Mouse (Mus musculus): ENCODE measurements around the gene Ackr4. TPM values are rescaled to one million over a fixed set of nuclear protein-coding genes. Genes with fewer than 3 reads are reported as not detected.

Gene Ackr4
- polyA plus RNA-seq (2015; fragmentation: Nextera tagmentation; extraction: Ambion mirVana), result 1.2 TPM in 2 replicates

GRCm38 (mm10) chr9:104126833-104127232 lies at the start of gene Ackr4:
TSS of gene Ackr4 (minus strand) at chr9:104126933.
- no peak for ATAC-seq (ENCODE audit: low read depth)
- Histone ChIP-seq H3K4me1 (replicated peaks; ENCODE audit: control insufficient read depth, insufficient read depth, low read length) (peaks cover 3% of the 10 kb centered on the region; the same call in 1 of the 2 replicates), H3K27ac (ENCODE audit: low read length) (no peak within 1 kb of the TSS), H3K4me3 (ENCODE audit: low read length) (no peak within 1 kb of the TSS), H3K9ac (ENCODE audit: low read length) (no peak within 1 kb of the TSS), H3K4me2 (ENCODE audit: low read depth, low read length) (no peak within 1 kb of the TSS), H3K36me3 (ENCODE audit: control insufficient read depth, insufficient read depth, low read length) (no peaks in the 10 kb centered on the region), H3K9me3 (ENCODE audit: control insufficient read depth, low read length) (no peaks in the 10 kb centered on the region), H3K27me3 (ENCODE audit: control insufficient read depth, insufficient read depth, low read depth, low read length) (no peaks in the 10 kb centered on the region)
- WGBS, result 79% methylated on average over 3 of the region's 3 CpGs

DNA sequence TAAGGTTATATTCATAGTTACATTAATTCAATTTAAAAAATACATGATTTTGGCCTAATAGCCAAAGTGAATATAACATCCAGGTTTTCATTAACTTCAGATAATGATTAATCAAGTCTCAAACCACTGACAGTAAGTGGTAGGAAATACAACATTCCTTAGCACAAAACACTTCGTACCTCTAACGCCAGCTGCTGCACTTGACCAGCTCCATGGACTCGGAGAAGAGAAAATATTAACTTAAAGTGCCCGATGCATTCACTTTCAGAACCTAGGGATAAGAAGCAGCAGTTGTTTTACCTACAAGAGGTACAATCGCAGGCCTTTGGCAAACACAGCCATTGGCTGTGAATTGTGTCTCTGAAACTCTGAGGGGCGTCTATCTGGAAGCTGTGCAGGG lies 45.6 kb upstream of the Ackr4 start:
- H3K27ac ChIP-seq (ENCODE audit: low read length), result no peak overlapping the region
- H3K4me2 ChIP-seq (ENCODE audit: low read depth, low read length), result no peak overlapping the region
- H3K27me3 ChIP-seq (ENCODE audit: control insufficient read depth, insufficient read depth, low read depth, low read length), result no peaks in the 10 kb centered on the region
- no peak overlapping the region for H3K9ac ChIP-seq (ENCODE audit: low read length)
- no peaks in the 10 kb centered on the region for H3K4me1 ChIP-seq (replicated peaks; ENCODE audit: control insufficient read depth, insufficient read depth, low read length)
- no peak for ATAC-seq (ENCODE audit: low read depth)
- 68% methylated on average over 6 of the region's 6 CpGs for WGBS
- no peak overlapping the region for H3K4me3 ChIP-seq (ENCODE audit: low read length)
- H3K9me3 ChIP-seq (ENCODE audit: control insufficient read depth, low read length), result no peaks in the 10 kb centered on the region
- H3K36me3 ChIP-seq (ENCODE audit: control insufficient read depth, insufficient read depth, low read length), result peaks cover 33% of the 10 kb centered on the region

- ATAC-seq (ENCODE audit: low read depth), result no peak
- 81% methylated on average over 6 of the region's 6 CpGs for WGBS
- Histone ChIP-seq H3K9me3 (ENCODE audit: control insufficient read depth, low read length) (no peaks in the 10 kb centered on the region), H3K27me3 (ENCODE audit: control insufficient read depth, insufficient read depth, low read depth, low read length) (no peaks in the 10 kb centered on the region), H3K4me3 (ENCODE audit: low read length) (no peak overlapping the region), H3K27ac (ENCODE audit: low read length) (no peak overlapping the region), H3K36me3 (ENCODE audit: control insufficient read depth, insufficient read depth, low read length) (peaks cover 34% of the 10 kb centered on the region), H3K9ac (ENCODE audit: low read length) (no peak overlapping the region), H3K4me1 (replicated peaks; ENCODE audit: control insufficient read depth, insufficient read depth, low read length) (no peaks in the 10 kb centered on the region), H3K4me2 (ENCODE audit: low read depth, low read length) (no peak overlapping the region)
These were observed 44.9 kb upstream of the Ackr4 start for GRCm38 (mm10) chr9:104171651-104172050.

DNA sequence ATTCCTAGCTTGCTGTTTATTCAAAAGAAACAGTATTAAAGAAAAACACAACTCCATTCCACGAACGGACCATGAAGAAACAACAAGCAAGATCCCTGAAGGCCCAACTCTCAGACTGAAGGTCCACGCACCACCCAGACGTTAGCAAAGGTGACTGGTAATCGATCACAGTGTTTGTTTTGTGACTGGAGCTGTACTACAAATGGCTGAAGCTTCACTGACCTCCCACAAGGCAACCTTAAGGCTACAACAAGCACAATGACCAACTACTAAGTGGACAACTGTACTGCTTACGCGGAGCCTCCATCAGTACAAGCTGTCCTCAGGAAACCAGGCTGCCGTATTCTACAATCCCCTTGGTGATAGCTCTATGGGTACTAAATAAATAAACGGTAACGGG lies 43.3 kb upstream of the Ackr4 start:
- no peak for ATAC-seq (ENCODE audit: low read depth)
- Histone ChIP-seq H3K27ac (ENCODE audit: low read length) (no peak overlapping the region), H3K27me3 (ENCODE audit: control insufficient read depth, insufficient read depth, low read depth, low read length) (no peaks in the 10 kb centered on the region), H3K36me3 (ENCODE audit: control insufficient read depth, insufficient read depth, low read length) (peaks cover 32% of the 10 kb centered on the region), H3K9ac (ENCODE audit: low read length) (no peak overlapping the region), H3K4me2 (ENCODE audit: low read depth, low read length) (no peak overlapping the region), H3K4me1 (replicated peaks; ENCODE audit: control insufficient read depth, insufficient read depth, low read length) (no peaks in the 10 kb centered on the region), H3K9me3 (ENCODE audit: control insufficient read depth, low read length) (no peaks in the 10 kb centered on the region), H3K4me3 (ENCODE audit: low read length) (no peak overlapping the region)
- 87% methylated on average over 10 of the region's 10 CpGs for WGBS

DNA sequence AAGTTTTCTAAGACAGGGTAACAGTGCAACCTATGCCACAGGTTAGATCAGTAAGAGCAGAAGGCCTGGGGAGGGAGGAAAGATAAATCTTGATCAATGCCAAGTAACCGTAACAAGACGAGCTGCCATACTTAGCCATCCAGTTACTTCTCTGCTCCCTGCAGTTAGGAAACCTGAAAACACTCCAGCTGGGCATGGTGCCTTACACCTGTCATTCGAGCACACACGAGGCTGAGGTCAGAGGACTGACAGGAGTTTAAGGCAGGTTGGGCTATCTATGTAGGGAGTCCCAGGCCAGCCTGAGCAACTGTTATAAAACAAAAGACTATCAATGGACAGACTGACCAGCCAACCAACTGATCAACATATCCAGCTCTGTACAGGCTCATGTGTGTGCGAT lies 39.2 kb upstream of the Ackr4 start:
- 88% methylated on average over 5 of the region's 5 CpGs for WGBS
- Histone ChIP-seq H3K27me3 (ENCODE audit: control insufficient read depth, insufficient read depth, low read depth, low read length) (no peaks in the 10 kb centered on the region), H3K36me3 (ENCODE audit: control insufficient read depth, insufficient read depth, low read length) (peaks cover 38% of the 10 kb centered on the region), H3K4me3 (ENCODE audit: low read length) (no peak overlapping the region), H3K4me2 (ENCODE audit: low read depth, low read length) (no peak overlapping the region), H3K9me3 (ENCODE audit: control insufficient read depth, low read length) (no peaks in the 10 kb centered on the region), H3K9ac (ENCODE audit: low read length) (no peak overlapping the region), H3K4me1 (replicated peaks; ENCODE audit: control insufficient read depth, insufficient read depth, low read length) (no peaks in the 10 kb centered on the region), H3K27ac (ENCODE audit: low read length) (no peak overlapping the region)
- no peak for ATAC-seq (ENCODE audit: low read depth)

DNA sequence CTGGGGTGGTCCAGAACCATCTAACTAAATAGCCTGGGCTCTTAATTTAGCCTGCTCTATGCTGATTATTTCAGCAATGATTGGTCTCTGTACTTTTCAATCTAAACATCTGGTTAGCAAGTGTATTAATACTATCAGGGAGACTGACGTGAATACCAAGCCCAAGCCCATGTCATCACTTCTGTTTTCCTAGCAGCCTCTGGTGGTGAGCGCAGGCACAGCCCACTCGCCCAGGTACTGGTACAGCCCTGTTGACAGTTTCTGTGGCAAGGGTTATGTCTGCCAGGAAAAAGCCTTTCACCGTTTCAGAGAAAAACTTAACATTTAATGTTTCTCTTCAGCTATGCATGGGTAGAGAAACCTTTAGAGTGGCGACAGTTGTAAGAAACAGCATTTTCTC lies 37.5 kb upstream of the Ackr4 start:
- Histone ChIP-seq H3K36me3 (ENCODE audit: control insufficient read depth, insufficient read depth, low read length) (peaks cover 44% of the 10 kb centered on the region), H3K27me3 (ENCODE audit: control insufficient read depth, insufficient read depth, low read depth, low read length) (no peaks in the 10 kb centered on the region), H3K9me3 (ENCODE audit: control insufficient read depth, low read length) (no peaks in the 10 kb centered on the region), H3K4me1 (replicated peaks; ENCODE audit: control insufficient read depth, insufficient read depth, low read length) (no peaks in the 10 kb centered on the region), H3K4me2 (ENCODE audit: low read depth, low read length) (no peak overlapping the region), H3K9ac (ENCODE audit: low read length) (no peak overlapping the region), H3K4me3 (ENCODE audit: low read length) (no peak overlapping the region), H3K27ac (ENCODE audit: low read length) (no peak overlapping the region)
- ATAC-seq (ENCODE audit: low read depth), result no peak
- 85% methylated on average over 5 of the region's 5 CpGs for WGBS

GRCm38 (mm10) chr9:104161117-104161516 lies 34.4 kb upstream of the Ackr4 start:
- Histone ChIP-seq H3K27me3 (ENCODE audit: control insufficient read depth, insufficient read depth, low read depth, low read length) (no peaks in the 10 kb centered on the region), H3K36me3 (ENCODE audit: control insufficient read depth, insufficient read depth, low read length) (peaks cover 46% of the 10 kb centered on the region), H3K4me2 (ENCODE audit: low read depth, low read length) (no peak overlapping the region), H3K9me3 (ENCODE audit: control insufficient read depth, low read length) (no peaks in the 10 kb centered on the region), H3K27ac (ENCODE audit: low read length) (no peak overlapping the region), H3K4me3 (ENCODE audit: low read length) (no peak overlapping the region), H3K4me1 (replicated peaks; ENCODE audit: control insufficient read depth, insufficient read depth, low read length) (no peaks in the 10 kb centered on the region), H3K9ac (ENCODE audit: low read length) (no peak overlapping the region)
- WGBS, result 69% methylated on average over 7 of the region's 7 CpGs
- ATAC-seq (ENCODE audit: low read depth), result no peak

DNA sequence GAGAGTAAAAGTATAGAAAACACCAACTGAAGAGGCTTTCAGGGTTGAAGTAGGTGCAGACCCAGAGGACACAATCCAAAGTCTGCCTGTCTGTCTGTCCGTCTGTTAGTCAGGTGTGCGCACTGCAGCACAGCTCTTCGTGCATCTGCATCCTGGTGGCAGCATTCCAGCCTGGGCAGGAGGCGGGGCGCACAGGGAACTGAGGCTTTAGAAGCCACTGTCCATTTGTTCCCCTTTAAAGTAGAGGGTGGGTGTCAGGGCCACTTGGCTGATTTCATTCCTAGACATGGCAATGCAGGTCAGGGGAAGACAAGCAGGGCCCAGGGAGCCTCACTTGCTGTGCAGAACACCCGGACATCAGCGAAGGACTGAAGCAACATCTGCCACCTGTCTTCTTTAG lies 30.6 kb upstream of the Ackr4 start:
- Histone ChIP-seq H3K4me3 (ENCODE audit: low read length) (no peak overlapping the region), H3K9ac (ENCODE audit: low read length) (no peak overlapping the region), H3K27me3 (ENCODE audit: control insufficient read depth, insufficient read depth, low read depth, low read length) (no peaks in the 10 kb centered on the region), H3K9me3 (ENCODE audit: control insufficient read depth, low read length) (no peaks in the 10 kb centered on the region), H3K27ac (ENCODE audit: low read length) (no peak overlapping the region), H3K36me3 (ENCODE audit: control insufficient read depth, insufficient read depth, low read length) (peaks cover 62% of the 10 kb centered on the region), H3K4me1 (replicated peaks; ENCODE audit: control insufficient read depth, insufficient read depth, low read length) (no peaks in the 10 kb centered on the region), H3K4me2 (ENCODE audit: low read depth, low read length) (no peak overlapping the region)
- no peak for ATAC-seq (ENCODE audit: low read depth)
- 92% methylated on average over 7 of the region's 7 CpGs for WGBS

DNA sequence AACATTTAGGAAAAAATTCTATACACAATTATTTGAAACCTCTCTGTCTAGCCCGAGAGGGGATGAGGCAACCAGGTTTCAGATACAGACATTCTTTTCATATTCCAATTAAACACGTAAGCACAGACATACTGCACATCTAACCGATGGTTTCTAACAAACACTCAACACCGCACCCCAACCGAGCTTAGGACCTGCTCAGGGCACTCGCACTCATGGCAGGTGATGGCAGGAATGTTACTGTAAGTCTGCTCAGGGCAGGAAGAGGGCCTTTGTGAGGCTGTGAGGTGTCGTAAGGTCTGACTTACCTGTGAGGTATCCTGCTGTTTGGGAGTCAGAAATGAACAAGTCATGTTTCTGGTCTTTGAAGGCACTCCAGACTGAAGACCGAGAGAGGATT lies 29.8 kb upstream of the Ackr4 start:
- no peak overlapping the region for H3K4me2 ChIP-seq (ENCODE audit: low read depth, low read length)
- no peaks in the 10 kb centered on the region for H3K27me3 ChIP-seq (ENCODE audit: control insufficient read depth, insufficient read depth, low read depth, low read length)
- H3K27ac ChIP-seq (ENCODE audit: low read length), result no peak overlapping the region
- no peaks in the 10 kb centered on the region for H3K4me1 ChIP-seq (replicated peaks; ENCODE audit: control insufficient read depth, insufficient read depth, low read length)
- peaks cover 55% of the 10 kb centered on the region for H3K36me3 ChIP-seq (ENCODE audit: control insufficient read depth, insufficient read depth, low read length)
- no peak overlapping the region for H3K9ac ChIP-seq (ENCODE audit: low read length)
- ATAC-seq (ENCODE audit: low read depth), result no peak
- no peaks in the 10 kb centered on the region for H3K9me3 ChIP-seq (ENCODE audit: control insufficient read depth, low read length)
- no peak overlapping the region for H3K4me3 ChIP-seq (ENCODE audit: low read length)
- 94% methylated on average over 8 of the region's 8 CpGs for WGBS

- Histone ChIP-seq H3K9ac (ENCODE audit: low read length) (no peak overlapping the region), H3K4me2 (ENCODE audit: low read depth, low read length) (no peak overlapping the region), H3K36me3 (ENCODE audit: control insufficient read depth, insufficient read depth, low read length) (peaks cover 54% of the 10 kb centered on the region), H3K9me3 (ENCODE audit: control insufficient read depth, low read length) (no peaks in the 10 kb centered on the region), H3K4me3 (ENCODE audit: low read length) (no peak overlapping the region), H3K27me3 (ENCODE audit: control insufficient read depth, insufficient read depth, low read depth, low read length) (no peaks in the 10 kb centered on the region), H3K27ac (ENCODE audit: low read length) (no peak overlapping the region), H3K4me1 (replicated peaks; ENCODE audit: control insufficient read depth, insufficient read depth, low read length) (no peaks in the 10 kb centered on the region)
- ATAC-seq (ENCODE audit: low read depth), result no peak
- WGBS, result 92% methylated on average over 14 of the region's 14 CpGs
These were observed 28.5 kb upstream of the Ackr4 start for GRCm38 (mm10) chr9:104155100-104155715.

Measured in lung, embryonic 16.5 days (tissue).